Mouse (Mus musculus) kidney, postnatal 25 days (tissue): ENCODE data around the gene Dcaf4.

Experiments
- DNase-seq, 2 experiments: peaks; one replicate each; pipeline ENCODE4 v3.0.0; 2021; ENCODE audit warnings: mixed read lengths in 2 of 2

Dcaf4 gene

GRCm38 (mm10) chr12:83551305-83551704 lies 31.0 kb downstream of the Dcaf4 start:
- no peak for DNase-seq

GRCm38 (mm10) chr12:83553816-83554215 lies 33.5 kb downstream of the Dcaf4 start:
- no peak for DNase-seq

- DNase-seq, result no peak
Observed at GRCm38 (mm10) chr12:83555605-83556004, 35.3 kb downstream of the Dcaf4 start.

- no peak for DNase-seq
Observed at GRCm38 (mm10) chr12:83558496-83558895, 38.2 kb downstream of the Dcaf4 start.

DNA sequence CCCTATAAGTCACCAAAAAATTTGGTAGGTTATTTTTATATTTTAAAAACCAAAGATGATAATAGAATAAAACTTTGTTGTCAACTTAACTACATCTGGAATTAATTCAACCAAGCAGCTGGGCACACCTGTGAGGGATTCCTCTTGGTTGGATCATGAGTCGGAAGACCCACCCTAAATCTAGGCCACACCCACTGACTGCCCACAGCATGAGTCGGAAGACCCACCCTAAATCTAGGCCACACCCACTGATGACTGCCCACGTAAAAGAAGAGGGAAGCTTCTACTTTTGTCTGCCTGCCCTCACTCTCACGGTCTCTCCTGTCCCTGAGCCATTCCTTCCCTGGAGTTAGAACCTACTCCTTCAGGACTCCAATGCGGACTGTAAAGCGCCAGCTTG lies 39.9 kb downstream of the Dcaf4 start:
- no peak for DNase-seq

DNA sequence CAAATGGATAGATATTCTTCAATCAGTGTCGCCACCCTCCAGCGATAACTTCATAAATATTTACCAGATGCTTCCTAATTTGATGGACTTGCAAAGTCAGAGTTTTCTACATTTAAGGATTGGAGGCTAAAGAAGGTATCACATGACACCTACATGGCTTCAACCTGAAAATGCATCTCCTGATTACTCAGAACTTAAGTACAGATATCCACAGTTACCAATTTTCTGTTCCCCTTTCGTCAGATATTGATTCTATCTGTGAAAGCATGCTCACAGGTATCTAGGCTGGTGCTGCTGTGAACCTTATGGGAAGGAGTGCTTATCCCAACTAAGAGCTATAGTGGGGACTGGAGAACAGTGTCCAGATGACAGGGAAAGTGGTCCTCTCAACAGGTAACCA lies 42.3 kb downstream of the Dcaf4 start:
- no peak for DNase-seq

DNA sequence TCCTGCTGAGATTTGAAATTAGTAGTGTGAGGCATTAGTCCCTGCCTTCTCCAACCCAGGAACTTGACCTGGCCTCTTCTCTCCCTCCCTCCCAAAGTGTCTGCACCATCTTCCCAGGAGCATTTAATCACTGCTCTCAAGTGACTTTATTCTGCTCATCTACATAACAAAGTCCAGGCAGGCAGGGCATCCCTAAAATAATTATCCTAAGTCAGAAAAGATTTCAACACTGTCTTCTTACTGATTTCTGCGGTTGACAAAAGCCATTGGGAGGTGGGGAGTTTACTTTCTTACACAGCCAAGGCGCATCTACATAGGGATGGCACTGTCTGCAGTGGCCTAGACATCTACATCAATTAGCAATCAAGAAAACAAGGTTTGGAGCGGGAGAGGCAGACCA lies 49.6 kb downstream of the Dcaf4 start:
- DNase-seq, result no peak

- DNase-seq, result no peak
Observed at GRCm38 (mm10) chr12:83572717-83573116, 52.5 kb downstream of the Dcaf4 start.

DNA sequence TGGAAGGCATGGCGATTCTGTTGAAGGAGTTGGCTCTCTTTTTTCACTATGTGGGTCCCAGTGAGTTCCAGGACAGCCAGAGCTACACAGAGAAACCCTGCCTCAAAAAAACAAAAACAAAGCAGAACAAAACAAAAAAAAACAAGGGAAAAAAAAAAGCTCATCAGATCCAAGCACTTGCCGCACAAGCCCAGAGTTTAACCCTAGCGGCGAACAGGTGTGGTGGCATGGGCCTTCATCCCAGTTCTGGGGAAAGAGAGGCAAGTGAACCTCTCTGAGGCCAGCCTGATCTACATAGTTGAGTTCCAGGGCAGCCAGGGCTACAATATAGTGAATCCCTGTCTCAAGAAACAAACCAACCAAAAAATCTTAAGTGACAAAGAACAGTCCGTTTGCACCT lies 57.2 kb downstream of the Dcaf4 start:
- DNase-seq, result no peak

GRCm38 (mm10) chr12:83578356-83578755 lies 58.1 kb downstream of the Dcaf4 start:
- no peak for DNase-seq

DNA sequence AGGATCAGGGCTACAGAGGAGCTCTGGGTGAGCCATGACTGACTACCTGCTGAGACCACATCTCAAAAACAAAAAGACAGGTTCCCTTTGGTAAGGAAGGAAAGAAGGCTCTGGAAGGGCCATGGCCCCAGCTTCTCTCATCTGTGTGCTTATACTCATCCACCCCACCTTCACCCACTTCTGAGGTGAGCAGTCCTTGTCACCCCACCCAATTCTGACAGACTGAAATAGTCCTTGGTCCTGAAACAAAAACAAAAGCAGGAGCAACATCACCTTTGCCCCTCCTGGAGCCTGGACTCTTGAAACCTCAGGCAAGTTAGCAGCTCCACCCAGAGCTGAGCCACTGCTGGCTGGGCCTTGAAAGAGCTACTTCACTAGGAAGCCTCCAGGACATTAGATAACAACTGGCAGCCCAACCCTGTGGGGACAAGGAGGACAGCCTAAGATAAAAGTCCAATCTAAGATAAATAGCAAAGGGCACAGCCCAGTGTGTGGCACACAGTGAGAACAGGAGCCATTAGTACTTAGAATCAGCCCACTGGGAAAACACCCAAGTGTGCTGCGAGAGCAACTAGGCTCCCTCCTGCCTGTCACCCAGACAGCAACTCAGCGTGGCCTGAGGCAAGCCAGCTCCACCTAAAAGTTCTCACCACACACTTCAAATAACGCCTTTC lies 58.8 kb downstream of the Dcaf4 start:
- peak; percentile 52 to 86 for DNase-seq

GRCm38 (mm10) chr12:83580283-83580682 lies 60.0 kb downstream of the Dcaf4 start:
- peak; percentile 49 to 73 for DNase-seq

- DNase-seq, result peak; percentile 48 to 78
Observed at GRCm38 (mm10) chr12:83582106-83582505, 61.8 kb downstream of the Dcaf4 start.

DNA sequence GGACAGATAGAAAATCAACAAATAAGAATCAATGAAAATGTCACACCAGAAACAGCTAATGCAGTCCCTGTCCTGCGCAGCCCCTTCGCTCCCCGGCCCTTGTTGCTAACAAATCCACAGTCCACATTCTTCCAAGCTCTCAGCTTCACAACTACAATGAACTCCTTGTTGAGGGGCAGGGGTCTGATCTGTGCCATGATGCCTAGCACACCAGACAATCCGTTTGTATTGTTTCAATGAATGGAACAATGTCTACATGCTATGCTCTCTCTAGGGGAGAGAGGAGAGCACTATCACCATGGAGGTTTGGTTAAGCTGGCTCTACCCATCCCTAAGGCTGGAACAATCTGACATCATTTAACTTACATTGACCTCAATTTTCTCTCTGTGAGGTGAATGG lies 62.5 kb downstream of the Dcaf4 start:
- no peak for DNase-seq

DNA sequence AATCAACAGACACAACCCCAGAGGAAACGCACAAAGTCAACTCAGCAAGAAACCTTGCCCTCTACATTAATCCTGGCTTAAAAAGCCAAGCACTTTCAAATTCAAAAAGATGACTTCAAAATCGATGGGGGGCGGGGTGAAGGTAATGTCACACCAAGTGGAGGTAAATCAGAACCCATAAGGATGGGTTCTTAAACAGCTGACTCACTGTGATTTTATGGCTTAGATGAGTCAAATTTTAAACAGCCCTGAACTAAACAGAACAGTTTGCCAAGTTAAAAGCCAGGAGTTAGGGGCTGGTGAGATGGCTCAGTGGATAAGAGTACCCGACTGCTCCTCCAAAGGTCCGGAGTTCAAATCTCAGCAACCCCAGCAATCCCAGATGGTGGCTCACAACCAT lies 66.4 kb downstream of the Dcaf4 start:
- DNase-seq, result peak in 1 of 2 experiments; percentile 40
